Mouse (Mus musculus) forebrain, embryonic 13.5 days (tissue): ENCODE measurements around the gene Nup210. TPM values are rescaled to one million over a fixed set of nuclear protein-coding genes. Genes with fewer than 3 reads are reported as not detected.

ENCODE experiments used
- ATAC-seq: fragments of 200-750 bp; cut with Nextera tagmentation; 2 replicates; pipeline ENCODE4 v1.8.0; 2017
- H3K27ac ChIP-seq: fragments of 300-500 bp; sonication (generic); 2 replicates; pipeline ENCODE4 v1.5.1; 2015; ENCODE audit warnings: inconsistent platforms, mild to moderate bottlenecking, moderate library complexity
- H3K27me3 ChIP-seq: fragments of 300-500 bp; sonication (generic); 2 replicates; pipeline ENCODE4 v1.6.1; 2015; ENCODE audit warnings: mild to moderate bottlenecking, inconsistent platforms
- H3K36me3 ChIP-seq: fragments of 300-500 bp; sonication (generic); 2 replicates; pipeline ENCODE4 v1.6.1; 2015; ENCODE audit warnings: mild to moderate bottlenecking, inconsistent platforms; ENCODE audit not compliant: poor library complexity, severe bottlenecking
- H3K4me1 ChIP-seq: fragments of 300-500 bp; sonication (generic); 2 replicates; pipeline ENCODE4 v1.6.1; 2015; ENCODE audit warnings: inconsistent platforms
- H3K4me2 ChIP-seq: fragments of 300-500 bp; sonication (generic); 2 replicates; pipeline ENCODE4 v1.6.1; 2015; ENCODE audit warnings: inconsistent platforms, mild to moderate bottlenecking, moderate library complexity
- H3K4me3 ChIP-seq: fragments of 300-500 bp; sonication (generic); 2 replicates; pipeline ENCODE4 v1.5.1; 2015; ENCODE audit warnings: mild to moderate bottlenecking, inconsistent platforms
- H3K9ac ChIP-seq: fragments of 300-500 bp; sonication (generic); 2 replicates; pipeline ENCODE4 v1.6.1; 2015; ENCODE audit warnings: mild to moderate bottlenecking, inconsistent platforms
- H3K9me3 ChIP-seq: fragments of 300-500 bp; sonication (generic); replicated peaks from 2 replicates; pipeline ENCODE4 v1.6.1; 2016; ENCODE audit warnings: inconsistent platforms
- WGBS: fragments of 180-500 bp; shearing (Covaris S2); methylation state at CpG from one replicate; pipeline ENCODE4 v1.1.7; 2015; 5-methylcytosine and 5-hydroxymethylcytosine counted together
- polyA plus RNA-seq: library from polyadenylated mRNA; unstranded; fragments of >200 nt; fragmentation: Nextera tagmentation; extraction: Ambion mirVana; gene quantifications from 2 replicates; pipeline ENCODE4 v1.2.1, GENCODE M21; 2015

The Nup210 gene
- polyA plus RNA-seq, 1 experiment from 2014 or later = 17.1 TPM

- H3K4me2 ChIP-seq = no peak overlapping the region
- H3K4me3 ChIP-seq = no peak overlapping the region
- no peak overlapping the region for H3K27ac ChIP-seq
- no peaks in the 10 kb centered on the region for H3K27me3 ChIP-seq
- WGBS = 91% methylated on average over 2 of the region's 2 CpGs
- H3K9ac ChIP-seq = no peak overlapping the region
- no peak for ATAC-seq
- H3K36me3 ChIP-seq = no peaks in the 10 kb centered on the region
- peaks cover 7% of the 10 kb centered on the region for H3K4me1 ChIP-seq
- no peaks in the 10 kb centered on the region for H3K9me3 ChIP-seq
Observed at GRCm38 (mm10) chr6:91004157-91004556, 112.5 kb downstream of the Nup210 start.

- Histone ChIP-seq H3K4me1 (peaks cover 7% of the 10 kb centered on the region), H3K9me3 (no peaks in the 10 kb centered on the region), H3K4me3 (no peak overlapping the region), H3K27ac (no peak overlapping the region), H3K9ac (no peak overlapping the region), H3K27me3 (no peaks in the 10 kb centered on the region), H3K4me2 (no peak overlapping the region), H3K36me3 (no peaks in the 10 kb centered on the region)
- no peak for ATAC-seq
- WGBS = 30% methylated on average over 3 of the region's 3 CpGs
Observed at GRCm38 (mm10) chr6:91003310-91003995, 113.2 kb downstream of the Nup210 start.

- ATAC-seq = no peak
- WGBS = 38% methylated on average over 7 of the region's 7 CpGs
- no peak overlapping the region for H3K4me2 ChIP-seq
Observed at GRCm38 (mm10) chr6:91001566-91001965, 115.1 kb downstream of the Nup210 start.

GRCm38 (mm10) chr6:91000819-91001525 lies 115.7 kb downstream of the Nup210 start:
- Histone ChIP-seq H3K4me1 (peaks cover 7% of the 10 kb centered on the region), H3K9ac (no peak overlapping the region), H3K27me3 (no peaks in the 10 kb centered on the region), H3K27ac (no peak overlapping the region), H3K4me3 (no peak overlapping the region), H3K36me3 (no peaks in the 10 kb centered on the region), H3K9me3 (no peaks in the 10 kb centered on the region), H3K4me2 (peak overlapping the region; percentile 25)
- 0 out of 2 replicates have a peak, but pooled peaks have one; percentile 30 for ATAC-seq
- 8% methylated on average over 15 of the region's 15 CpGs for WGBS

More at GRCm38 (mm10) chr6:91001566-91001965, 115.1 kb downstream of the Nup210 start:
- H3K36me3 ChIP-seq = no peaks in the 10 kb centered on the region
- H3K9ac ChIP-seq = no peak overlapping the region
- H3K9me3 ChIP-seq = no peaks in the 10 kb centered on the region
- no peaks in the 10 kb centered on the region for H3K27me3 ChIP-seq
- peaks cover 7% of the 10 kb centered on the region for H3K4me1 ChIP-seq
- no peak overlapping the region for H3K27ac ChIP-seq
- H3K4me3 ChIP-seq = no peak overlapping the region

GRCm38 (mm10) chr6:90999176-90999575 lies 117.5 kb downstream of the Nup210 start:
- ATAC-seq = no peak
- H3K9ac ChIP-seq = no peak overlapping the region
- no peak overlapping the region for H3K4me3 ChIP-seq
- no peak overlapping the region for H3K27ac ChIP-seq
- WGBS = 97% methylated on average over 4 of the region's 4 CpGs
- no peak overlapping the region for H3K4me2 ChIP-seq
- H3K9me3 ChIP-seq = no peaks in the 10 kb centered on the region
- H3K27me3 ChIP-seq = no peaks in the 10 kb centered on the region
- peaks cover 7% of the 10 kb centered on the region for H3K4me1 ChIP-seq
- H3K36me3 ChIP-seq = no peaks in the 10 kb centered on the region

- H3K4me1 ChIP-seq = peaks cover 7% of the 10 kb centered on the region
- H3K4me3 ChIP-seq = no peak overlapping the region
- H3K27me3 ChIP-seq = no peaks in the 10 kb centered on the region
- H3K4me2 ChIP-seq = no peak overlapping the region
- no peak for ATAC-seq
- WGBS = 93% methylated on average over 3 of the region's 3 CpGs
- H3K9ac ChIP-seq = no peak overlapping the region
- no peaks in the 10 kb centered on the region for H3K36me3 ChIP-seq
- no peak overlapping the region for H3K27ac ChIP-seq
- H3K9me3 ChIP-seq = no peaks in the 10 kb centered on the region; the same call in 1 of the 2 replicates
Observed at GRCm38 (mm10) chr6:90997025-90997424, 119.6 kb downstream of the Nup210 start.

- Histone ChIP-seq H3K27me3 (no peaks in the 10 kb centered on the region), H3K9ac (no peak overlapping the region), H3K4me1 (peaks cover 6% of the 10 kb centered on the region), H3K4me3 (no peak overlapping the region), H3K36me3 (no peaks in the 10 kb centered on the region), H3K27ac (no peak overlapping the region), H3K4me2 (no peak overlapping the region), H3K9me3 (no peaks in the 10 kb centered on the region; the same call in 1 of the 2 replicates)
- ATAC-seq = no peak
- 92% methylated on average over 2 of the region's 2 CpGs for WGBS
Observed at GRCm38 (mm10) chr6:90996181-90996580, 120.4 kb downstream of the Nup210 start.

GRCm38 (mm10) chr6:90988648-90989317 lies 127.8 kb downstream of the Nup210 start, which contains the start of gene Iqsec1:
Gene Iqsec1 (minus strand): TSS chr6:90988685.
- Histone ChIP-seq H3K4me1 (peaks cover 16% of the 10 kb centered on the region), H3K4me2 (peak within 1 kb of the TSS; percentile 100), H3K27ac (peak within 1 kb of the TSS; percentile 51; the same call in 1 of the 2 replicates), H3K9ac (peak within 1 kb of the TSS; percentile 77), H3K36me3 (no peaks in the 10 kb centered on the region), H3K9me3 (peaks cover 7% of the 10 kb centered on the region), H3K4me3 (peak within 1 kb of the TSS; percentile 73), H3K27me3 (peaks cover 19% of the 10 kb centered on the region)
- peak; percentile 95 for ATAC-seq
- WGBS = under 1% methylated on average over 34 of the region's 39 CpGs

- H3K27ac ChIP-seq = 0 out of 2 replicates have a peak overlapping the region, but pooled peaks have one; percentile 51
- H3K4me2 ChIP-seq = peak overlapping the region; percentile 100
- peaks cover 7% of the 10 kb centered on the region for H3K9me3 ChIP-seq
- H3K4me3 ChIP-seq = peak overlapping the region; percentile 73
- peak overlapping the region; percentile 77 for H3K9ac ChIP-seq
- peaks cover 19% of the 10 kb centered on the region for H3K27me3 ChIP-seq
- peak; percentile 44 for ATAC-seq
- H3K36me3 ChIP-seq = no peaks in the 10 kb centered on the region
- peaks cover 16% of the 10 kb centered on the region for H3K4me1 ChIP-seq
- WGBS = 0% methylated on average over 24 of the region's 59 CpGs
Observed at GRCm38 (mm10) chr6:90988299-90988625, 128.4 kb downstream of the Nup210 start.

GRCm38 (mm10) chr6:90987561-90988298 lies 128.9 kb downstream of the Nup210 start:
- no peak; the same call in 1 of the 2 replicates for ATAC-seq
- peak overlapping the region; percentile 73 for H3K4me3 ChIP-seq
- peaks cover 7% of the 10 kb centered on the region for H3K9me3 ChIP-seq
- peak overlapping the region; percentile 77 for H3K9ac ChIP-seq
- H3K4me1 ChIP-seq = peaks cover 16% of the 10 kb centered on the region
- under 1% methylated on average over 69 of the region's 76 CpGs for WGBS
- H3K36me3 ChIP-seq = no peaks in the 10 kb centered on the region
- H3K4me2 ChIP-seq = peak overlapping the region; percentile 100
- H3K27ac ChIP-seq = 0 out of 2 replicates have a peak overlapping the region, but pooled peaks have one; percentile 51
- H3K27me3 ChIP-seq = peaks cover 19% of the 10 kb centered on the region

GRCm38 (mm10) chr6:90984101-90984500 lies 132.5 kb downstream of the Nup210 start:
- H3K27me3 ChIP-seq = peaks cover 19% of the 10 kb centered on the region
- no peak overlapping the region for H3K4me3 ChIP-seq
- peaks cover 16% of the 10 kb centered on the region for H3K4me1 ChIP-seq
- H3K9me3 ChIP-seq = no peaks in the 10 kb centered on the region
- H3K4me2 ChIP-seq = no peak overlapping the region
- H3K27ac ChIP-seq = no peak overlapping the region
- H3K36me3 ChIP-seq = no peaks in the 10 kb centered on the region
- ATAC-seq = no peak
- 57% methylated on average over 3 of the region's 3 CpGs for WGBS
- H3K9ac ChIP-seq = no peak overlapping the region
